Mouse (Mus musculus) B cell, adult 2 months (primary cell): Measurements from ENCODE around the gene Bglap2.
"Not testable (repeated sequence)": the region's sequence is repeated elsewhere in the genome, so short reads cannot be mapped to it uniquely, and the experiment has no call there.

ENCODE experiments used
- DNase-seq, 2 experiments: peaks; one replicate each; pipeline ENCODE4 v3.0.0; 2022

Bglap2 gene

DNA sequence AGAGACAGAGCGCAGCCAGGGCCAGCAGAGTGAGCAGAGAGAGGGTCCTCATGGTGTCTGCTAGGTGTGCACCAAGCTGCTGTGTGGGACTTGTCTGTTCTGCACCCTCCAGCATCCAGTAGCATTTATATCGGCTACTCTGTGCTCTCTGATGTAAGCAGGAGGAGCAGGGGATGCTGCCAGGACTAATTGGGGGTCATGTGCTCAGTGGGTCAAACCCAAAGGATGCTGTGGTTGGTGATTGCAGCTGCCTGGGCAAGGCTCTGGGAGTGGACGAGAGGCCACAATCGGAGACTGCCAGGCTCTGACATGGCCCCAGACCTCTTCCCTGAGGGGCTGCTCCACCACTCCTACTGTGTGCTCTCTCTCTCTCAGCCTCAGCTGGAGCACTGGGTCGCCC lies at the start of gene Bglap2:
Gene Bglap2, minus strand, starts transcription at position 101 of the 400 bp plus-strand sequence.
- DNase-seq = not testable (repeated sequence)

DNA sequence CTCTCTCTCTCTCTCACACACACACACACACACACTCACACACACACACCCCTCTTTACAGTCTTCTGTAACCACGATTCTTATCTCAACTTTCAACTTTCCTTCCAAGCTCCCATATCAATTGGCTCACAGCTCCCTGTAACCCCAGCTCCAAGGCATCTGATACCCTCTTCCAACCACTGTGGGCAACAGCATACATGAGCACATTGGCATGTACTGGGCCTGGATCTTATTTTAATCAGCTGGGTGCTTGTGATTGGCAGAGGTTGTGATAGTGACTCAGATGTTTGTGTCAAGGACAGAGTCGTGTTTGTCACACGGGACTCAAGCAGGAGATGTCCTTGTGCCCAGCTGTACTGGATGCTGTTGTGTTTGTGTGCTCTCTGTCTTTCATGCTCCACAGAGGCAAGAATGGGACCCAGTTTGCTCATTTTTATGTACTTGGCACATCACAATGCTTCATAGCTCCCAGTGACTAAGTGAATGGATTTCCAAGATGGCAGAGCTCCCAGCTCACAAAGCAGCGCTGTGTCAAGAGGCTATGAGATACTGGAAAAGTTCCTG lies 48.9 kb upstream of the Bglap2 start:
- DNase-seq = no peak

DNA sequence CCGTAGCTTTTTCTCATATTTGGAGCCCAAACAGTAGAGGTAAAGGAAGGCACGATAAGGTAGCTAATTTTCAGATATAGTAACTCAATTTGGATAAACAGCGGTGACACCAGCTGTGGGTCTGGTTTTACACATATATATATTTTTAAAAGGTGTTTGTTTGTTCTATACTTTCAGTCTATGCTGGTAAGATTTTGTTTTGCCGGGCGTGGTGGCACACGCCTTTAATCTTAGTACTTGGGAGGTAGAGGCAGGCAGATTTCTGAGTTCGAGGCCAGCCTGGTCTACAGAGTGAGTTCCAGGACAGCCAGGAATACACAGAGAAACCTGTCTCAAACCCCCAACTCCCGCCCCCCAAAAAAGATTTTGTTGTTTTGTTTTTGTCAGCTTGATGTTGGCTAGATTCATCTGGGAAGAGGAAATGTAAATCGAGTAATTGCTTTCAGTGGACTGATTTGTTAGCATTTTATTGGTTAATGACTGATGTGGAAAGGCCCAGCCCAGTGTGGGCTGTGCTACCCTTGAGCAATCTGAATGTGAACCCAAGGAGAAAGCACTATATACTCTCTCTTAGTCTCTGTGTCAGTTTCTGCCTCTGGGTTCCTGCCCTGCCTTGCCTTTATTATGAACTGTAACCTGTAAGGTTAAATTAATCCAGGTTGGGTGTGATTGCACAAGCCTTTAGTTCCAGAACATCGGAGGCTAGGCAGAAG lies 47.4 kb upstream of the Bglap2 start:
- DNase-seq = no peak

DNA sequence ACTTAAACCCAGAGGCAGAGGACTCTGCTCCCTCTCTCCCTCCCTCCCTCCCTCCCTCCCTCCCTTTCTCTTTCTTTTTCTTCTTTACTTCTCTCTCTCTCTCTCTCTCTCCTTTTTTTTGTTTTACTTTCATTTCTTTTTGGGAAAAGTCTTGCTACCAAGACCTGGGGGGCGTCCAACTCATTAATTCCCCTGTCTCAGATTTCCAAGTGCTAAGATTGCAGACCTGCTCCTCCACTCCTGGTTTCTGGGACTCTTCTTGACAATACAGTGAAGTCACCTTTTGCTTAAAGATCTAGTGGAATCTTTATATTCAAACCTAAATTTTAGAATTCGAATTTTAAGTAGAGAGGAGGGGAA lies 46.8 kb upstream of the Bglap2 start:
- no peak for DNase-seq

DNA sequence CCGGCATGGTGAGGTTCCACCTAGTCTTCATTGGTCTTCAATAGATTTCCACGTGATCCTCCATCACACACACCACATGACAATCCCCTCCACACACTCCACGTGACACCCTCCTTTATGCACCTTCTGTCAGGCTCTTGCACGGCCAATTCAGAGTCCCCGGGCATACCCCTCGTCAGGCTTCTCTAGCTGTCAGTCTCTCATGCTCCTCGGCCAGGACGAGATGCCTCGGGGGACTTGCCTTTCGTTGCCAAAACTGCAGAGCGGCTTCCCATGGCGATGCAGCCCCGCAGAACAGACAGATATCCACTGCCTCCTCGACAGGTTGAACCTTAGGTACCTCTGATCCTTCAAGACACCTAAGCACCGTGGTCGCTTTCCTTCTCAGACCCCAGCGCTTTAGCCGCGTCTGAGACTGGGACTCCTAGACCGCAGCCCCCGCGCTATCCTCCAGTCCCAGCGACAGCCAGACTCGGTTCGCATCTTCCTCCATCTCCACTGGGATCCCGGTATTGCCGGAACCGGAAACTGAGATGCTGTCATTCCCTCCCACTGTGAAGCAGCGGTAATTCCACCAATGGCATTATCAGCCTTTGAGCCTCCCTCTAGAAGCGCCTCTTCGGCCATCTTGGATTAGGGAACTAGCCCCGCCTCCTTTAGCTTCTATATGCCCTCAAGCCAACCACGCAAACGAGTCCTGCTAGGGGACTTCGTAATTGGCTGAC lies 46.3 kb upstream of the Bglap2 start, which contains the start of gene Slc25a44:
Gene Slc25a44, minus strand, starts transcription at position 535 of the 725 bp plus-strand sequence.
- DNase-seq = peak; percentile 87 to 90

DNA sequence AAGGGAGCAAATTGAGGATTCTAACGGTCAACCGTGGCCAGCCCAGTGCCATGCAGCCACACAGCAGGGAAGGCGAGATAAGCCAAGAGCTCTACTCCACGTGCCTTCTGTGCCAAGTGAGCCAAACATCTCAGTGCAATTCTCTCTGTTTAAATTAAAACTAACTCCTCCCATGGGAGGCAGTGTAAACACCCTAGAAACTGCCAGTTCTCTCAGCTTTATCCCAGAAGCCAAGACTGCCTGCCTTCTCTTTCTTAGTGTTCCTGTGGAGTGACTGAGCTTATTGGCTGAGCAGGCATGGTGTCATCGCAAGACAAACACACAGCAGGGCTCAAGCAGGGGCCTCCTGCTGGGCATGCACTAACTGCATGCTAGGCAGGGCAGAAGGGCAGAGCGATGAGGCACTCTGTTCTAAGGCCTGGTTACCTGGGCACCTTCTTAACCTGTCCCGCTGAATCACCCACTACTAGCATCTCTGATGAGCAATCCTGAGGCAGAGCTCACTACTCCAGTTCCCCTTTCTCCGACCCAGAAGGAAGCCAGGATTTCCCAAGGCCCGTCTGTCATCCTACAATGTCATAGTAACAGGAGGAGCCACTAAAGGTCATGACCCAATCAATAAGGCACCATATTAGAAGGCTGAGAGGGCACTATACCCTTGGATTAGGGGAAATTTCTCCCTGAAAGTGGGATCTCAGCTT lies 43.7 kb upstream of the Bglap2 start:
- DNase-seq = no peak

DNA sequence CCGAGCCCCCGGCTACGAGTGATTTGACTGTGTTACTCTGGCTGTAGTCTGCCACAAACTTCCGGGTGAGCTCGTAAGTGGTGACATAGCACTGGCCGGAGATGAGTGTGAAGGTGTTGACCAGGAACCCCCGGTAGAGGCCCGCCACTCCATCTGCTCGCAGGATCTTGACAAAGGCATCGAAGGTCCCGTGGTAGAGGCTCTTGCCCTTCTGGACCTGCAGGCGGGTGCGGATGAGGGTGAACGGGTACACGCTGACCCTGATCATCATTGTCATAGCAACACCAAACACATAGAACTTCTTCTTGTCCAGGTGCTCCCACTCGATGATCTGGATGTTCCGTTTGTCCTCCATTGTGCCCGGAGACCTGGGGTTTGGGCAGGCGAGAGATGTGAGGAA lies 42.3 kb upstream of the Bglap2 start:
- no peak for DNase-seq

DNA sequence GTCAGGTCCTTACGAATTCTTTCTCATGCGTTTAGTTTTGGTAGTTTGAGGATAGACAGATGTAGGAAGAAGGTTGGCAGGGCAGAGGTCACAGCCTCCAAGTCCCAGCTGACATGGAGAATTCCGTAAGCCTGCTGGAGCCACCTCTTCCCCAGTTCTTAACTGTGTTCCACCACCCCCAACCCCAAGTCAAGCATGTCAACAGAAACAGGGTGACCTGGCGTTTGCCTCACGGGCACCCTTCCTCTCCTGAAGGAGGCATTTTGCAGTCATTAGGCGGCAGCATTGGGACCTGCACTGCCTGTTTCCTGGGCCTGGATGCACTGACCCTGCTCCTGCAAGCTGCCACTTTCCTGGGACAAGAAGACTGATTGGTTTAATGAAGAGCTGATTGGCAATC lies 39.5 kb upstream of the Bglap2 start:
- no peak for DNase-seq

DNA sequence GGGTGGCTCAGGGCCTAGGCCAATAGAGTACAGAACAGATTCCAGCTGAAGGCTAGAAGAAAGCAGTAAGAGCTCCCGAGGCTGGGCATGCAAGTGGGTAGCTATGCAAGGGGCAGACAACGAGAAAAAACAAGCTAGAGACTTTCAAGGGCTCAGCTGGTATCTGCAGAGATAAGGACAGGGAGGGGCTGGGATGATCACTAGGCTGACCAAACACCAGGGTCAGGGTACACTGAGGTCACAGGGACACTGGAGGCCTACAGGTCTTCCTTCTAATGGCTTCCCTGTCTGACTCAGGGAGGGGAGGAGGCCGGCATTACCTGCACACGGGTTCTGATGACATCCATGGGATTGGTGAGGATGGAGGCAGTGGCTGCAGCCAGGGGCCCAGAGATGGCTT lies 37.2 kb upstream of the Bglap2 start:
- no peak for DNase-seq

DNA sequence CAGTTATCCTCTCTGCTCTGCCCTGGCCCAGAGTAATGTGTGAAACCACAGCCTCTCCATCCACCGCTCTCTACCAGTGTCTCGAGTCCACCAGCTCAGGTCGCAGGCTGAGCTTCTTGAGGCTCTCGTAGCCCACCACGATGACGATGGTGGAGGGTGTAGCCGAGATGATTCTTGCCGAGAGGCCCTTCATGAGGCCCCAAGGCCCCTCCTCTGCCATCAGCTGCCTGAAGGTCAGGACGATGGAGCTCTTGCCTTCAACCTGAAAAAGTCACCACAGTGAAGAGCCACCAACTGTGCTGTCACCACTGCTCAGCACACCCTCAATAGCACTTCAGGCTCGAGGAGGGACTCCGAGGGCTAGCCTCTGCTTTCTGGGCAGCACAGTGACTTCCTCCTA lies 34.1 kb upstream of the Bglap2 start:
- no peak for DNase-seq

DNA sequence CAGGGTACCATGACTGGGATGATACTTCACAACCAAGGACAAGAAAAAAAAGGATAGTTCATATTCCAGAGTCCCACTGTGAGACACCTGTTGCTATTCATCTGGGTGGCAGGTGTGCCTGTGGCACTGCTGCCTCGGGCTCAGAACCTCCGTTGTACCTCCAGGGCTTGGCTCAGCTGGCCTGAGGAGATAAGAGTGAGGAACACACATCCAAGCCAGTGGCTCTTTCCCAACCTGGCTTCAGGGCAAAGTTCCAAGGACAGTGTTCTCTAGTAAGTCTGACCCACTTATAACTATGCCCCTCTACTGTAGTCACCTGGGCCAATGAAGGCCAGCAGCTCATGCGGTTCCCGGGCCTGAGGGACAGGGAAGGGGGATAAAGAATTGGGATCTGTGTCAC lies 33.2 kb upstream of the Bglap2 start:
- DNase-seq = no peak

DNA sequence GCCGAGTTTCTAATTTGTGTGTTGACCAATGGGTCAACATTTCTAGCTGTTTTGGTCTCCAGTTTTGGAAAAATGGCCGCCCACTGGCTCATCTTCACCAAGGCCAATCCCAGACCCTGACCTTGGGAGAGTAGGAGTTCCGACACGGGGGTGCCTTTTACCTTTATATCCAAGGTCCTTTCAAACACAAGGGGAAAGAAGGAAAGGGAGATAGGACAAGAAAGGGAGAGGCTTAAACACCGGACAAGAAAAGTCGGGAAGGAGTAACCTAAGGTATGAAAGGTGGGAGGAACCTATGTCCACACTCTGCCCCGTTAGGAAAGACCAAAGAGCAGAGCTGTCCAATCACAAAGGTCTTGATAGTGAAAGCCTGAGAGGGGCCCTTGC lies 32.1 kb upstream of the Bglap2 start:
- no peak for DNase-seq

DNA sequence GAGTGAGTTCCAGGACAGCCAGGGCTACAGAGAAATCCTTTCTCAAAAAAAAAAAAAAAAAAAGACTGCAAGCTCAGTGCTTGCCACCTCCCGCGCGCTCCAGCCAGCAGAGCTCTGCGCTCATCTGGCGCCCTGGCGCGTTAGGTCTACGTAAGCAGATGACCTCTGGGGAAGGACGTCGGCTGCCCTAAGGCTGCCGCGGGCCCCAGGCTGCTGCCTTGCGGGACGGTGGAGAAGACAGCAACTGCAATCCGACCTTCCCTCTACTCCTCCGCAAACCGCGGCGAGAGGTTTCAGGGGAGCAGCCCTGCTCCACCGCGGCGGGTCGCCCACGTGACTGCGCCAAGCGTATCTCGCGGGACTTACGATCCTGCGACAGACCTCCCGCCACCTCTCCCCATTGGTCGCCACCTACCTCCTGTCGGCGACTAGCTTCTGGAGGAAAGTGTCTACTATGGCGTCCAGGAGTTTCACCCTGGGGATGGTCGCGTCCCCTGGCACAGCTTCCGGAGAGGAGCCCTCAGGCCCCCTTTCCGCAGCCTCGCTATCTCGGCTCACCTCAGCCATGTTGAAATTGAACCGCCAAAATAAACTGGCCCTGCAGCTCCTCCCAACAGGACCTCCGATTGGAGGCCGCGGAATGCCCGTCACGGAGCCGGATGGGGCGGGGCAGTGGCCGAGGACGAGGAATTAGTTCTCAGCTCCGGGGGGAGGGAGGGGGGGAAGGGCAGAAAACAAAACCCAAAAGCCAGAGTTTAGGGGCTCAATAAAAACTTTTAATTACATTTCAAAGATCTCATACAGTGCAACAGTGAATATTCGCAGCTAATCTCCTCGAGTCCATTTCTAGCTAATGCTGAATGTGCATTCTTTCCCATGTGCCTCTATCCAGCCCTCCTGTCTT lies 31.5 kb upstream of the Bglap2 start, which contains the start of gene Pmf1:
Gene Pmf1, minus strand, starts transcription at position 591 of the 904 bp plus-strand sequence.
- peak; percentile 93 for DNase-seq

DNA sequence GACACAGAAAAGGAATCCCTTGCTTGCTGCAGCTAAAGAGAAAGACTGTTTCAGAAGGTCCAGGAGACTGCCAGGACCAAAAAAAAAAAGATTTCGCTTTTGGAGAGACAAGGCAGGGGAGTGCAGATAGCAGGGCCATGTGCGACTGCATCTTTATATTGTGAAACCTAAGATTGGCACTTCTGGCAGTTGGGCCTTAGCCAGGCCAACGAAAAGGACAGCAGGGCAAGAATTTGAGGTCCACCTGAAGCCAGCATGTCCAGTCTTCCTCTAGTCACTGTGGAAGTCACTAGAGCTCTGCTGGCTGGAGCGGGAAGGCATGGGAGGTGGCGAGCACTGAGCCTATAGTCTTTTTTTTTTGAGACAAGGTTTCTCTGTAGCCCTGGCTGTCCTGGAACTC lies 30.5 kb upstream of the Bglap2 start:
- no peak for DNase-seq

DNA sequence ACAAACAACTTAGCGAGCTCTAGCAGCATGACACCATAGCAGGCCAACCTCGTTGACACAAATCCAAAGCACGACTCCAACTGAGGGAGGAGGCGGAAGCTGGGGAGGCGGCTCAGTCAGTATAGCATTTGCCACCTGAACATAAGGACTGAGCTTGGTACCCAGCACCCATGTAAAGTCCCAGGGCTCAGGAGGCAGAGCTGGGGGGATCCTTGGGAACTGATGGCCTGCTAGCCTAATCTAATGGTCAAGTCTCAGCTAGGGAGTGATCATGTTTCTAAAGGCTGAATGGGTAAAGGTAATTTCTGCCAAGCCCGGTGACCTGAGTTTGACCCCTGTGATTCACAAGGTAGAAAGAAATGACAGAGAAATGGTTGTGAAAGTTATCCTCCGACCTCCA lies 29.0 kb upstream of the Bglap2 start:
- DNase-seq = no peak

DNA sequence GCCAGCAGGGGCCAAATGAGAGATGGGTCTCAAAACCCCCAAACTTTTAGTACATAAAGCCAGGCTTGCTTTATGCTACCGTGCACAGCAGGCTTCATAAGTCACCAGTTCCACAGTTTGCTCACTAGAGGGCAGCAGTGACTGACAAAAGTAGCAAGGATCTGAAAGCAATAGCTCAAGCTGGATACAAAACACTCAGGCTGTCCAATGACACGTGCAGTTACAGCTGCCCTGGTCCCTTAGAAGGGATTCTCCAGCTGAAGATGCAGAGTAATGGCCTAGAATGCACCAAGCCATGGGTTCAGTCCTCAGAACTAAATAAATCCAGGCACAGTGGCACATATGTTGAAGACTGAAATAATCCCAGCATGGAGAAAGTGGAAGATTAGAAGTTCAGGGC lies 28.6 kb upstream of the Bglap2 start:
- DNase-seq = peak; percentile 68 to 72

DNA sequence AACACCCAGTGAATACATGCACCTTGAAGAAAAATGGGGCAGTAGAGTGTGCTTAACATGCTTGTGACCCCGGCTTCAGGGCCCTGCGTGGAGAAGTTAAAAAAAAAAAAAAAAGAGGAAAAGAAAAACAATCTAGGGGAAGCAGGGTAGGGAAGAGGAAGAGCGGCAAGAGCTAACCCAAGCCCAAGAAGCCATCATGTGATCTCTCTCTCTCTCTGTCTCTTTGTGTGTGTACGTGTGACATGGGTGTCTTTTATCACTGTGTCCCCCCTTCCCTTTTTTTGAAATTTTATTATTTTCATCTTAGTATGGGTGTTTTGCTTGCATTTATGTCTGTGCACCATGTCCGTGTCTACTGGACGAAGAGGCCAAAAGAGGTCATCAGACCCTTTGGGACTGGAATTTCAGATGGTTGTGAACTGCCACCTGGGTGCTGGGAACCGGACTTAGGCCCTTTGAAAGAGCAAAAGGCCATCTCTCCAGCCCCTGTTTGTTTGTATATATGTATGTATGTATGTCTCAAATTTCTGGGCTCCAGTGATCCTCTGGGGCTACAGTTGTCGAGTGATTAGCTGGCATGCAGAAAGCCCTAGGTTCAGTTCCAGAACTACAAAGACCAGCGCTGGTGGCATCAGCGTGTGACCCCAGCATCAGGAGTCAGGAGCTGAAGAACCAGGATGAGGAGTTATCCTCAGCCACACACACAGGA lies 25.2 kb upstream of the Bglap2 start:
- no peak for DNase-seq

DNA sequence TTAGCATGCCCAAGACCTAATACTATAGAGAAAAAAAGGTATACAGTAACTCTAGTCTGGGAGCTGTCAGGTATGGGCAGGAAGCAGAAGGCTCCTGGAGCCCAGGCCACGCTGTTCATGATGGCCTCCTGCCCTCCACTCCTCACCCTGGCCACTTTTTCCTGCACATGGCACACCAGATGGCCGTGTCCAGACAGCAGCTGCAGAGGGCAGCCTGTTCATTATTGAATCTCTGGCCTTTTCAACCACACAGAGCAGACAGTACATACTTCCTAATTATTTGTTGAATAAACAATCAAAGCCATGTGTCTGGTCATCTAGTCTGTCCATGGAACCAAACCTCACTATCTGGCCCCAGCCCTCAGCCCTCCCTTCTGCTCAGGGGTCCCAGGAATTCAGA lies 20.2 kb upstream of the Bglap2 start:
- DNase-seq = no peak

DNA sequence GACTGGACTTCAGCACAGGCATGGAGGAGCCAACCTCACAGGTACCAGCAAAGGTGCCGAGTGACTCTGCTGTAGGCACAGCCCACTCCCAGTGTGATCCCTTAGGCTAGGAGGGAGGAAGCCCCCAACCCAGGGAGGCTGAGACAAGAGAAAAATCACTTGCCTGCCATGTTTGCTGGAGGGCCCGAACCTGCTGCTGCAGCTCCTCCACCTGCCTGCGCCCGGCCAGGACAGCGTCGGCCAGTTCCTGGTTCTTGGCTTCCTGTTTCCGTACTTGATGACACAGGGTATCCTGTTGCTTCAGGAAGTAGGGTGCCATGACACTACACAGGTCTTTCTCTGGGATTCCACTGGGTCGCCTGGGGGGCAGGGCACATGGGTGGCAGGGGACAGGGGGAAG lies 17.2 kb upstream of the Bglap2 start:
- peak; percentile 50 to 51 for DNase-seq

DNA sequence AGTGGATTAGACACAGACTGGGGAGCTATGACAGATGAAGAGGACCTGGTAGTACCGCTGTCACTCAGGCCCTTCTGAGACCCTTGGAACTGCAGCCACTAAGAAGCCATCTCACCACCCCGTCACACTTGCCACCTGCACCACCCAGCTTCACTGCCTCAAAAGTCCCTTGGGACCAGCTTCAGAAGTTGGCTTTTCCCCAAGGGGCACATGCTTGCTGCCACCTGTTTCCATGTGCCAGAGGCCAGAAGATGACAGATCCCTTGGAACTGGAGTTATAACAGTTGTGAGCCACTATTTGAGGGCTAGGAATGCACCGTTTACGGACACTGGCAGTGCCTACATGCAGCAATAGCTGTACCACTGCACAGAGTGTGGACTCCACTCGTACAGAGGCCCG lies 16.8 kb upstream of the Bglap2 start:
- DNase-seq = peak; percentile 63 to 67

DNA sequence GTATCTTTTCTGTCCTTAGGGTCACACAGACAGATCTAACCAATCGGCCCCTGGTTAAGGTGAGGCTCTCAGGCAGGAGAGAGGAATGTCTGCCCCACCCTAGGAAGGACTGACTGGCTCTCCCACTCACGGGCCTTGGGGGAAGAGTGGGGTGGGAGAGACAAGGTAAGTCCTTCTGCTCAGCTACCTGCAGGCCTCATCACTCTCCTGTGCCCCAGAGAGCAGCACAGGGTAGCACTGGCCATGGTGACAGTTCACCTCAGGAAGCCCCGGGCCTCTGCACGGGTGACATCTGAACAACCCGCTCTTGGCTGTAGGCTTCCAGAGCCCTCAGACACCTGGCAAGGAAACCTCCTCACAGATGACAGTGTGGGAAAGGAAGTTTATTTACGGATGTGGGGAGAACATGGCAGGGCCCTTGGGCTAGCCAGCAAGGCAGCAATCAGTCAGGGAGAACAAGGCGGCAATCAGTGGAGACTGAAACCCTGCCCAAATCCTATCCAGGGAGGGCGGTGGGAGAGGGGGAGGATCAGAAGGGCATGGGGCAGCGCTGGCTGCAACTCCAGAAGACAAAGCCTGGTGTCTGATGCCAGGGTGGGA lies 15.4 kb upstream of the Bglap2 start:
- DNase-seq = no peak
